In the genomic region with DNA sequence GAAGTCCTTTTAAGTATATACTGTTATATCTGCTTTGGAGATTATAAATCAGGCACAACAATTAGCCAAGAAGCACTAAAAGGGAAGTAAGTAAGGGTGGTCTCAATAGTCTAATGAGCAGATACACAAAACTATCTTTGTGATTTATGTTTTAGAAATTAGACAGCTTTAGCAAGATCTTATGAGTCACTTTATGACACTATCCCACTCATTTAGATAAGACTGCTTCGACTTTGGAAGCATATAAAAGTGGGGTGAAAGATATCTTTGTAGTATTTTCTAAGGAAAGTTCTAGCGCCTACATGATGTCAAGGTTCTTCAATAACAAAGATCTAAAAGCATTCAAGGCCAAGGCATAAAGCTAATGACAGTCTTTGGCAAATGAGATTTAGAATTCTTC, we compare ENCODE assay signal across 15 mouse cellular contexts.
"Had no signal": no experiment of that assay in that cellular context is flagged by ENCODE, and none has a peak within 500 bp of the region (broad histone marks: within the 10 kb centered on the region; RNA-seq: fewer than 3 reads in every experiment).

No protein-coding gene starts in this region.

- H3K36me3 ChIP-seq: neural tube, embryonic 15.5 days; stomach, embryonic 15.5 days had no signal

- H3K4me1 ChIP-seq: neural tube, embryonic 15.5 days; stomach, embryonic 15.5 days had no signal

- H3K27ac ChIP-seq: neural tube, embryonic 15.5 days; stomach, embryonic 15.5 days; stomach, postnatal 0 days had no signal

- H3K4me3 ChIP-seq: neural tube, embryonic 15.5 days; stomach, embryonic 15.5 days had no signal

- H3K27me3 ChIP-seq: neural tube, embryonic 15.5 days; stomach, embryonic 15.5 days had no signal

- H3K4me2 ChIP-seq: neural tube, embryonic 15.5 days; stomach, embryonic 15.5 days had no signal

- DNase-seq: retina, postnatal 1 day; right cerebral cortex, adult 18-20 months; right cerebral cortex, postnatal 14 days; right cerebral cortex, postnatal 25 days; right cerebral cortex, postnatal 4 days; spleen, adult 18-20 months; thymus, adult 18-20 months; thymus, adult 2 months; thymus, postnatal 14 days; thymus, postnatal 25 days; thymus, postnatal 36 days; thymus, postnatal 4 days had no signal

- H3K9ac ChIP-seq: neural tube, embryonic 15.5 days; stomach, embryonic 15.5 days had no signal

- H3K9me3 ChIP-seq: neural tube, embryonic 15.5 days; stomach, embryonic 15.5 days had no signal
